In the genomic region with DNA sequence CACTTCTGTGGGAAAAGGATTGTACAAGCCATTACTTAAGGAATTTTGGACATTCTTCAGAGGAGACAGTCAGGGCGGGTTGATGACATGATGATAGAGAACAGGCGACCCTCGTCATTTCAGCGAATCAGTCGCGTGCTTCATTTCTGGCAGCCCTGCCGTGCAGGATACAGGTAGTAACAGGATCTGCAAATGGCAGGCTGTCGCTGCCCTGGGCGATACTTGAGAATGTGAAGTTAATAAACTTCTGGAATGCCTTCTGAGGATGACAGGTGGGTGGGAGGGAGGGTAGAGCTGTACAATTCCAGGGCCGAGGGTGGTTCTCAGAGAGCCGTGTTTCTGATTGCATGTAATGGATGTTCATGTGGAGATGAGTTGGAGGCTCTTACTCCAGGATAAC, we compare ENCODE assay signal across 24 mouse cellular contexts.
DNase-seq lines count a peak whose midpoint lies in the region; ATAC-seq lines count a peak whose summit lies in the region.
"Had no signal": no experiment of that assay in that cellular context is flagged by ENCODE, and none has a peak within 500 bp of the region (broad histone marks: within the 10 kb centered on the region; RNA-seq: fewer than 3 reads in every experiment).

No protein-coding gene starts in this region.

- H3K9ac ChIP-seq in embryonic facial prominence, embryonic 14.5 days (ENCODE audit: low read depth, low read length), result no peak overlapping the region
- no peak overlapping the region for H3K9ac ChIP-seq in limb, embryonic 11.5 days (ENCODE audit: low read length)
- H3K9ac ChIP-seq in limb, embryonic 15.5 days, result no peak overlapping the region
- H3K9ac ChIP-seq in midbrain, embryonic 13.5 days (replicated peaks), result no peak overlapping the region
- H3K9ac ChIP-seq: embryonic facial prominence, embryonic 13.5 days; hindbrain, embryonic 13.5 days had no signal

- no peaks in the 10 kb centered on the region for H3K9me3 ChIP-seq in embryonic facial prominence, embryonic 14.5 days (ENCODE audit: control insufficient read depth, low read length)
- H3K9me3 ChIP-seq in limb, embryonic 11.5 days (ENCODE audit: control insufficient read depth, low read length), result no peaks in the 10 kb centered on the region
- no peaks in the 10 kb centered on the region for H3K9me3 ChIP-seq in limb, embryonic 15.5 days
- H3K9me3 ChIP-seq in midbrain, embryonic 13.5 days, result no peaks in the 10 kb centered on the region
- H3K9me3 ChIP-seq: embryonic facial prominence, embryonic 13.5 days; forebrain, embryonic 10.5 days; G1E; heart, embryonic 10.5 days; hindbrain, embryonic 13.5 days had no signal

- peaks cover 8% of the 10 kb centered on the region; the same call in 1 of the 2 replicates for H3K36me3 ChIP-seq in embryonic facial prominence, embryonic 14.5 days (ENCODE audit: control insufficient read depth, insufficient read depth, low read length)
- peaks cover 3% of the 10 kb centered on the region; the same call in 1 of the 2 replicates for H3K36me3 ChIP-seq in limb, embryonic 11.5 days (ENCODE audit: control insufficient read depth, insufficient read depth, low read length)
- H3K36me3 ChIP-seq in limb, embryonic 15.5 days, result no peaks in the 10 kb centered on the region
- peaks cover 6% of the 10 kb centered on the region; the same call in 1 of the 2 replicates for H3K36me3 ChIP-seq in midbrain, embryonic 13.5 days

- H3K4me3 ChIP-seq in embryonic facial prominence, embryonic 14.5 days (ENCODE audit: low read depth, low read length), result no peak overlapping the region
- H3K4me3 ChIP-seq in limb, embryonic 11.5 days (ENCODE audit: low read depth, low read length), result no peak overlapping the region
- no peak overlapping the region for H3K4me3 ChIP-seq in limb, embryonic 15.5 days
- no peak overlapping the region for H3K4me3 ChIP-seq in midbrain, embryonic 13.5 days (replicated peaks)
- H3K4me3 ChIP-seq: embryonic facial prominence, embryonic 13.5 days; erythroblast, embryonic 14.5 days; forebrain, embryonic 10.5 days; heart, embryonic 10.5 days; hindbrain, embryonic 13.5 days had no signal

- ATAC-seq in embryonic facial prominence, embryonic 14.5 days (ENCODE audit: low read depth), result 0 out of 2 replicates have a peak, but pooled peaks have one; percentile 57
- no peak for ATAC-seq in limb, embryonic 11.5 days (ENCODE audit: insufficient number of reproducible peaks, low FRiP score, low TSS enrichment, low read depth)
- peak; percentile 23; the same call in 1 of the 2 replicates for ATAC-seq in limb, embryonic 15.5 days (ENCODE audit: insufficient number of reproducible peaks, low FRiP score, low TSS enrichment, low read depth)
- ATAC-seq in midbrain, embryonic 13.5 days, result no peak
- ATAC-seq: CD4-positive, CD25-positive, alpha-beta regulatory T cell, adult 4 months; forebrain, embryonic 14.5 days; hindbrain, postnatal 0 days had no signal

- DNase-seq in embryo, embryonic 10 days (ENCODE audit: low spot score), result peak; percentile 58
- DNase-seq in embryo, embryonic 9.5 days (ENCODE audit: extremely low spot score), result no peak
- peak; percentile 83 for DNase-seq in embryonic facial prominence, embryonic 14.5 days (ENCODE audit: low spot score)
- DNase-seq in limb, embryonic 11.5 days (ENCODE audit: low spot score), result peak; percentile 56
- no peak for DNase-seq in heart, adult 8-10 months (ENCODE audit: low spot score)
- no peak for DNase-seq in left cerebral cortex, adult 8-10 months (ENCODE audit: low spot score in 2 of 2)
- DNase-seq: adrenal gland, adult 8-10 months; adrenal gland, postnatal 36 days; B cell, adult 2 months; cerebellum, adult 2 months; cerebellum, postnatal 10 days; gastrocnemius, postnatal 36 days; heart, postnatal 10 days had no signal

- no peak overlapping the region for H3K27ac ChIP-seq in embryonic facial prominence, embryonic 14.5 days (replicated peaks; ENCODE audit: low read depth, low read length)
- H3K27ac ChIP-seq in limb, embryonic 11.5 days (replicated peaks; ENCODE audit: low read depth, low read length), result no peak overlapping the region
- H3K27ac ChIP-seq in limb, embryonic 15.5 days, result no peak overlapping the region
- H3K27ac ChIP-seq in midbrain, embryonic 13.5 days, result no peak overlapping the region
- H3K27ac ChIP-seq: forebrain, embryonic 10.5 days; heart, embryonic 10.5 days; hindbrain, embryonic 13.5 days; hindbrain, postnatal 0 days had no signal

- WGBS in embryonic facial prominence, embryonic 14.5 days, result 22% methylated on average over 11 of the region's 11 CpGs
- 50% methylated on average over 11 of the region's 11 CpGs for WGBS in limb, embryonic 11.5 days
- WGBS in limb, embryonic 15.5 days, result 30% methylated on average over 11 of the region's 11 CpGs
- WGBS in midbrain, embryonic 13.5 days, result 87% methylated on average over 11 of the region's 11 CpGs

- H3K27me3 ChIP-seq in embryonic facial prominence, embryonic 14.5 days (replicated peaks; ENCODE audit: control insufficient read depth, insufficient read depth, low read length), result no peaks in the 10 kb centered on the region
- H3K27me3 ChIP-seq in limb, embryonic 11.5 days (ENCODE audit: control insufficient read depth, insufficient read depth, low read length), result no peaks in the 10 kb centered on the region
- H3K27me3 ChIP-seq in limb, embryonic 15.5 days, result no peaks in the 10 kb centered on the region
- no peaks in the 10 kb centered on the region for H3K27me3 ChIP-seq in midbrain, embryonic 13.5 days
- H3K27me3 ChIP-seq: embryonic facial prominence, embryonic 13.5 days; hindbrain, embryonic 13.5 days had no signal

- 0 out of 2 replicates have a peak, but pooled peaks cover 7% of the 10 kb centered on the region for H3K4me1 ChIP-seq in embryonic facial prominence, embryonic 14.5 days (ENCODE audit: control insufficient read depth, insufficient read depth, low read length)
- peaks cover 6% of the 10 kb centered on the region; the same call in 1 of the 2 replicates for H3K4me1 ChIP-seq in limb, embryonic 11.5 days (ENCODE audit: control insufficient read depth, insufficient read depth, low read length)
- H3K4me1 ChIP-seq in limb, embryonic 15.5 days, result peaks cover 6% of the 10 kb centered on the region
- H3K4me1 ChIP-seq in midbrain, embryonic 13.5 days (replicated peaks), result 0 out of 2 replicates have a peak, but pooled peaks cover 3% of the 10 kb centered on the region

- no peak overlapping the region for H3K4me2 ChIP-seq in embryonic facial prominence, embryonic 14.5 days (ENCODE audit: low read depth, low read length)
- no peak overlapping the region for H3K4me2 ChIP-seq in limb, embryonic 11.5 days (ENCODE audit: low read depth, severe bottlenecking)
- H3K4me2 ChIP-seq in limb, embryonic 15.5 days, result no peak overlapping the region
- no peak overlapping the region for H3K4me2 ChIP-seq in midbrain, embryonic 13.5 days (replicated peaks)
- H3K4me2 ChIP-seq: embryonic facial prominence, embryonic 13.5 days; hindbrain, embryonic 13.5 days had no signal

Comparison
In these comparisons a context has a peak if more than half of its experiments do, and no peak if none do; other contexts are left out.
1. DNase-seq: peak in embryo, embryonic 10 days (single experiment), embryonic facial prominence, embryonic 14.5 days (single experiment) and limb, embryonic 11.5 days (single experiment); none in embryo, embryonic 9.5 days (single experiment), heart, adult 8-10 months (single experiment) and left cerebral cortex, adult 8-10 months (0 of 2).
2. ATAC-seq: peak in embryonic facial prominence, embryonic 14.5 days (single experiment) and limb, embryonic 15.5 days (single experiment); none in limb, embryonic 11.5 days (single experiment) and midbrain, embryonic 13.5 days (single experiment).